Mouse (Mus musculus): ENCODE data around the gene Tmem120b. TPM values are rescaled to one million over a fixed set of nuclear protein-coding genes. Genes with fewer than 3 reads are reported as not detected.

Gene Tmem120b
- total and polyA plus RNA-seq, 2 experiments from 2014 or later, result 8.7 to 11.1 TPM

DNA sequence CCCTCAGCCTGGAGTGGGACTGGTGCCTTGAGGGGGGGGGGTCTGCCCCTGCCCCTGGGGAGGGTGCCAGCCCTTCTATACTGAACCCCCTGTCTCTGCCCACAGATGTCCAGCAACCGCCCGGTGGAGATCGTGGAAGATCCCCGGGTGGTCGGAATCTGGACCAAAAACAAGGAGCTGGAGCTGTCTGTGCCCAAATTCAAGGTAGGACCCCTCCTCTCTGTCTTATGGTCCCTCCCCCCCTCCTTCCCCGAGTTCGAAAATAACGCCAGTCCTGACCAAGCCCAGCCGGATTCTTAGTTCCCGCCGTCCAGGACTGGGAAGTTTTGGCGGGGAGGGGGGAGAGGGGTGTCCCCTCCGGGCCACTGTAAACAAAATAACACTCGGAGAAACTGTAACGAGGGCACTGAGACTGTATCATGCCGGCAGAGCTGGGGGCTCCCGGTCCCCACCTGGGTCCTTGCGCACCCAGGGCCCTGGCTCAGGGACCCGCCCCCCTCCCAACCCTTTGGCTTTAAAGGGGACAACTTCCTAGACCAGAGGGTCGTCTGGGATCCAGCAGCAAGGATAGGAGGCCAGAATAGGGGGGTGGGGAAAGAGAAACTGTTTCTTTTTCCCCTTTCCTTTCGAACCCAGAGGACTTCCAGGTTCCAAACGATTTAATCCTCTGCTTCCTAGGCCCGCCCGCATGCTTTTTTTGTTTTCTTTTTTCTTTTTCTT is 75.2 kb downstream of the Tmem120b start:
- Histone ChIP-seq H3K27me3 (ENCODE audit: control insufficient read depth, insufficient read depth, low read length) (no peaks in the 10 kb centered on the region), H3K4me1 (ENCODE audit: control insufficient read depth, insufficient read depth) (peaks cover 20% of the 10 kb centered on the region), H3K4me2 (ENCODE audit: low read depth, low read length) (peak overlapping the region; percentile 98), H3K36me3 (replicated peaks; ENCODE audit: control insufficient read depth, insufficient read depth, low read length) (peaks cover 29% of the 10 kb centered on the region), H3K27ac (ENCODE audit: low read depth) (peak overlapping the region; percentile 100), H3K9me3 (replicated peaks; ENCODE audit: control insufficient read depth, low read length) (no peaks in the 10 kb centered on the region), H3K4me3 (ENCODE audit: low read depth, low read length) (peak overlapping the region; percentile 92), H3K9ac (replicated peaks; ENCODE audit: low read depth, low read length) (peak overlapping the region; percentile 98)
- DNase-seq (ENCODE audit: low spot score) (no peak), ATAC-seq (ENCODE audit: insufficient read depth, low read depth) (no peak)
- TF ChIP-seq EP300 (IDR thresholded peaks at IDR 0.05; ENCODE audit: low read depth) (no peak), CTCF (IDR thresholded peaks at IDR 0.05; ENCODE audit: low read depth) (no peak)
- 2% methylated on average over 24 of the region's 24 CpGs for WGBS

DNA sequence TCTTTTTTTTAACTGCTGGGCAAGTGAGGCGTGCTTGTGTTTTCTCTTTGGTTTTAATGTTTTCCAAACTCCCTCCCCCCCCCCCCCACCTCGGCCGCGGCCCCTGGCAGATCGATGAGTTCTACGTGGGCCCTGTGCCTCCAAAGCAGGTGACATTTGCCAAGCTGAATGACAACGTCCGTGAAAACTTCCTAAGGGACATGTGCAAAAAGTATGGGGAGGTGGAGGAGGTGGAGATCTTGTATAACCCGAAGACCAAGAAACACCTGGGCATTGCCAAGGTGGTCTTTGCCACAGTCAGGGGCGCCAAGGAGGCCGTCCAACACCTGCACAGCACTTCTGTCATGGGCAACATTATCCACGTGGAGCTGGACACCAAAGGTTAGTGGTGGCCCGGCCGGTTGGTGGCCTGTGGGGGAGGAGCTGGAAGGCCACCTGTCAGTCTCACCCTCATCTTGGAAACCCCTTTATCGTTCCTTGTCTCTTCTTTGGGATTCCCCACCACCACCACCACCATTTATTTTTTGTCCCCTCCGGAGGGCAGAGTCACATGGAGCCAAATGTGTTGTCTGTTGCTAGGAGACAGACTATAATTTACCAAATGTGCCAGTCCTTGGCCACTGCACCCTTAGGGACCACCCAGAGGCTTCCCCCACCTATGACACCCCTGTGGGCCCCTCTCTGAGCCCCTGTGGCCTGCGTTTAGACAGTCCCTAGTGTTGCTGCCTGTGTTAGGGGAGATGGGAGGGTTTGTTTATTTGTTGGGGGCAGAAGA is 75.9 kb downstream of the Tmem120b start:
- TF ChIP-seq CTCF (IDR thresholded peaks at IDR 0.05; ENCODE audit: low read depth) (no peak), EP300 (IDR thresholded peaks at IDR 0.05; ENCODE audit: low read depth) (no peak)
- Histone ChIP-seq H3K27me3 (ENCODE audit: control insufficient read depth, insufficient read depth, low read length) (no peaks in the 10 kb centered on the region), H3K9ac (replicated peaks; ENCODE audit: low read depth, low read length) (peak overlapping the region; percentile 98), H3K27ac (ENCODE audit: low read depth) (no peak overlapping the region), H3K9me3 (replicated peaks; ENCODE audit: control insufficient read depth, low read length) (no peaks in the 10 kb centered on the region), H3K4me1 (ENCODE audit: control insufficient read depth, insufficient read depth) (peaks cover 27% of the 10 kb centered on the region), H3K4me2 (ENCODE audit: low read depth, low read length) (peak overlapping the region; percentile 98), H3K4me3 (ENCODE audit: low read depth, low read length) (peak overlapping the region; percentile 92), H3K36me3 (replicated peaks; ENCODE audit: control insufficient read depth, insufficient read depth, low read length) (peaks cover 36% of the 10 kb centered on the region)
- ATAC-seq (ENCODE audit: insufficient read depth, low read depth) (no peak), DNase-seq (ENCODE audit: low spot score) (no peak)
- 3% methylated on average over 17 of the region's 17 CpGs for WGBS

DNA sequence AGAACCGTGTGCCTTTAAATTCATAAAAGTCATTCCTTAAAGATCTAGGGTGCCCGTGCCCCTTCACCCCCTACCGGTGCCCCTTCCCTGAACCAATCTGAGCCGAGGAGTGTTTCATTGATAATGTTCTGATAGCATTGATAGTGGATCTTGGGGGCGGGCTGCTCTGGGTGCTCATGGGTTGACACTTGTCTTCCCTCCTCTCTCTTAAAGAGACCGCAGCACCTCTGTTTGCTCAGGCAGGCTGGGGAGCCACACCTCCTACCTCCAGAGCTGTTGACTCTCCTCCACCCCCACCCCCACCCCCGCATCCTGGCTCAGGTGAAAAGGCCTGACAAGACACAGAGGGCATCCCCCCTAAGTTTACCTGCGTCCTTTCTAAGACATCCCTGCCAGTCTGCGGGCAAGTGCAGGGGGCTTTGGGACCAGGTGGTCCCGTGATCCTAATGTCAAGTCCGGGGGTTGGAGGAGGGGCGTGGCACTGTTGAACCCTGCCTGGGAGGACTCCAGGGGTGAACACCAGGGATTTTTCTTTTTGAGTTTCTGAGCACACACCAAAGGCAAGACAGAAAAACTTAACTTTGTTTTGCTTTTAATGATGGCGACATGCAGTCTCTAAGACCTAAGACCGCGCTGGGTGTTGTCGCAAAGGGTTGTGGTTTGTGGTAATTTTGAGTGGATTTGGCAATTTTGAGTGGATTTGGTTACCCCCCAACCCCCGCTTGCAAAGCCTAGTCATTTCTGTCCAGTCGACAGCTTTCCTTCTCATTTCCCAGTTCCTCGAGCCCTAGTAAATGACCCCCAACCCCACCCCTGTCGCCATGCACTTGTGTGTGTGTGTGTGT is 76.8 kb downstream of the Tmem120b start:
- Histone ChIP-seq H3K36me3 (replicated peaks; ENCODE audit: control insufficient read depth, insufficient read depth, low read length) (peaks cover 37% of the 10 kb centered on the region), H3K9ac (replicated peaks; ENCODE audit: low read depth, low read length) (peak overlapping the region; percentile 98), H3K9me3 (replicated peaks; ENCODE audit: control insufficient read depth, low read length) (no peaks in the 10 kb centered on the region), H3K4me3 (ENCODE audit: low read depth, low read length) (peak overlapping the region; percentile 92), H3K4me2 (ENCODE audit: low read depth, low read length) (peak overlapping the region; percentile 98), H3K27ac (ENCODE audit: low read depth) (no peak overlapping the region), H3K27me3 (ENCODE audit: control insufficient read depth, insufficient read depth, low read length) (no peaks in the 10 kb centered on the region), H3K4me1 (ENCODE audit: control insufficient read depth, insufficient read depth) (peaks cover 32% of the 10 kb centered on the region)
- WGBS, result 46% methylated on average over 20 of the region's 20 CpGs
- DNase-seq (ENCODE audit: low spot score) (no peak), ATAC-seq (ENCODE audit: insufficient read depth, low read depth) (no peak)
- TF ChIP-seq EP300 (IDR thresholded peaks at IDR 0.05; ENCODE audit: low read depth), result no peak

DNA sequence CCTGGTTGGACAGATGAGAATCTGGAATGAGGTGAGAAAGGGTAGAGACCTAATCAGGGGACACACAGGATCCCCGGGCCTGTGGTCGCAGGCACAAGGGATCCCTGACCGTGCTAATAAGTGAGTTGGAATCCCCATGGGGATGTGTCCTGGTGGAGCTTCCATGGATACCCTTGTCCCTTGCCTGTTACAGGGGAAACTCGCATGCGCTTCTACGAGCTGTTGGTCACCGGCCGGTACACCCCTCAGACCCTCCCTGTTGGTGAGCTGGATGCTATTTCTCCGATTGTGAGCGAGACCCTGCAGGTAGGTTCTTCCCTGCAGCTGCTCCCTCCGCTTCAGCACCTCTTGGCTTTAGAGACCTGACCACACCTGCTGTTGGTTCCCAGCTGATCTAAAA is 78.1 kb downstream of the Tmem120b start:
- ATAC-seq (ENCODE audit: insufficient read depth, low read depth), result no peak
- Histone ChIP-seq H3K4me2 (ENCODE audit: low read depth, low read length) (no peak overlapping the region), H3K36me3 (replicated peaks; ENCODE audit: control insufficient read depth, insufficient read depth, low read length) (peaks cover 37% of the 10 kb centered on the region), H3K9ac (replicated peaks; ENCODE audit: low read depth, low read length) (no peak overlapping the region), H3K4me3 (ENCODE audit: low read depth, low read length) (no peak overlapping the region), H3K27ac (ENCODE audit: low read depth) (no peak overlapping the region), H3K27me3 (ENCODE audit: control insufficient read depth, insufficient read depth, low read length) (no peaks in the 10 kb centered on the region), H3K9me3 (replicated peaks; ENCODE audit: control insufficient read depth, low read length) (no peaks in the 10 kb centered on the region), H3K4me1 (ENCODE audit: control insufficient read depth, insufficient read depth) (peaks cover 40% of the 10 kb centered on the region)
- TF ChIP-seq EP300 (IDR thresholded peaks at IDR 0.05; ENCODE audit: low read depth), result no peak
- no peak for TF ChIP-seq CTCF (IDR thresholded peaks at IDR 0.05; ENCODE audit: low read depth)
- 90% methylated on average over 11 of the region's 11 CpGs for WGBS
- no peak for DNase-seq (ENCODE audit: low spot score)

DNA sequence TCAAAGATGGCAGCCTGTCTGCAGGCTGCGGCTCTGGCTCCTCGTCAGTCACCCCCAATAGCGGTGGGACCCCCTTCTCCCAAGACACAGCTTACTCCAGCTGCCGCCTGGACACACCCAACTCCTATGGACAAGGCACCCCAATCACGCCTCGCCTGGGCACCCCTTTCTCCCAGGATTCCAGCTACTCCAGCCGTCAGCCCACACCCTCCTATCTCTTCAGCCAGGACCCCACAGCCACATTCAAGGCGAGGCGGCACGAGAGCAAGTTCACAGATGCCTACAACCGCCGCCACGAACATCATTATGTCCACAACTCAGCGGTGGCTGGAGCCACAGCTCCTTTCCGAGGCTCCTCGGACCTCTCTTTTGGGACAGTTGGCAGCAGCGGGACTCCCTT is 79.4 kb downstream of the Tmem120b start:
- 74% methylated on average over 17 of the region's 17 CpGs for WGBS
- no peak for ATAC-seq (ENCODE audit: insufficient read depth, low read depth)

More for the DNA sequence above, 79.4 kb downstream of the Tmem120b start:
- Histone ChIP-seq H3K27ac (ENCODE audit: low read depth) (no peak overlapping the region), H3K4me1 (ENCODE audit: control insufficient read depth, insufficient read depth) (peaks cover 40% of the 10 kb centered on the region), H3K27me3 (ENCODE audit: control insufficient read depth, insufficient read depth, low read length) (no peaks in the 10 kb centered on the region), H3K4me2 (ENCODE audit: low read depth, low read length) (no peak overlapping the region), H3K36me3 (replicated peaks; ENCODE audit: control insufficient read depth, insufficient read depth, low read length) (peaks cover 47% of the 10 kb centered on the region), H3K9ac (replicated peaks; ENCODE audit: low read depth, low read length) (no peak overlapping the region), H3K4me3 (ENCODE audit: low read depth, low read length) (no peak overlapping the region), H3K9me3 (replicated peaks; ENCODE audit: control insufficient read depth, low read length) (no peaks in the 10 kb centered on the region)
- TF ChIP-seq EP300 (IDR thresholded peaks at IDR 0.05; ENCODE audit: low read depth), result no peak
- no peak for TF ChIP-seq CTCF (IDR thresholded peaks at IDR 0.05; ENCODE audit: low read depth)
- no peak for DNase-seq (ENCODE audit: low spot score)
